Mouse (Mus musculus) heart, adult 2 months (tissue): ENCODE data around the gene Igfbp4.
A peak's percentile ranks its signal among the peaks of the same experiment; 100 is the strongest.

Experiments used
- CTCF ChIP-seq: fragments of 200-600 bp; IDR thresholded peaks from 2 replicates; pipeline ENCODE4 v1.8.1; 2022; ENCODE audit warnings: antibody characterized with exemption, mild to moderate bottlenecking, moderate library complexity
- EP300 ChIP-seq: fragments of 200-500 bp; IDR thresholded peaks from 2 replicates; pipeline ENCODE4 v1.6.1; 2011; ENCODE audit warnings: low read depth, low read length, control low read depth; ENCODE audit not compliant: insufficient read depth
- POLR2A ChIP-seq: fragments of 200-500 bp; IDR thresholded peaks from 2 replicates; pipeline ENCODE4 v1.6.1; 2011; ENCODE audit warnings: mild to moderate bottlenecking, low read depth, low read length, control low read depth; ENCODE audit not compliant: insufficient read depth

DNA sequence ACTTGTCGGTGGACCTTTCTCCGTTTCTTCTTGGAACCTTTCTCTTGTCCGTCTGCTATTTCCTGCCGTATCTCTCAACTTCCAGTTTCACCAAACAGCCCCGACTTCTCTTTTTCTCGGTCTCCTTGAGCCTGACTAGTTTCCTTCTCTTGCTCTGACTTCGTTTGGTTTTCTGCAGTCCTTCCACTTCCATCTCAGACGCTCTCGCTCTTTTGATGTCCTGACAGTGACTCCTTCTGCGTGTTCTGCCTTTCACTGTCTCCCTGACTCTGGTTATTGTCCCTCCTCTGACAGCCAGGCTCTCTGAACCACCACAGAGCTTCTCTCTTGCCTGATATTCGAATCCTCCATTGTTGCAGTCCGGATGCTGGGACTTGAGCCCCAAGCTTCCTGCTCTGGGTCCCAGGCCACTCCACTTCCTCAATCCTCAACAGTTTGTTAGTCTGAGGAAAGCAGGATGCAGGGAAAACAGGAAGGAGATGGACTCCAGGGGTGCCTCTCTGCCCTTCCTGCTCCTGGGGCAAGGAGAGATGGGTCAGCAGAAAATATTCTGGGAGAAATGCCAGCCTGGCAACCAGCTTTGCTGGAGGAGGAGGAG lies 1.9 kb downstream of the Igfbp4 start:
- TF ChIP-seq POLR2A (peak; percentile 45; the same call in 1 of the 2 replicates), CTCF (no peak), EP300 (peak; percentile 26; the same call in 1 of the 2 replicates)
